Mouse (Mus musculus): ENCODE results near the gene Gm6164.
"Not testable (repeated sequence)": the region's sequence is repeated elsewhere in the genome, so short reads cannot be mapped to it uniquely, and the experiment has no call there.

Gene Gm6164

DNA sequence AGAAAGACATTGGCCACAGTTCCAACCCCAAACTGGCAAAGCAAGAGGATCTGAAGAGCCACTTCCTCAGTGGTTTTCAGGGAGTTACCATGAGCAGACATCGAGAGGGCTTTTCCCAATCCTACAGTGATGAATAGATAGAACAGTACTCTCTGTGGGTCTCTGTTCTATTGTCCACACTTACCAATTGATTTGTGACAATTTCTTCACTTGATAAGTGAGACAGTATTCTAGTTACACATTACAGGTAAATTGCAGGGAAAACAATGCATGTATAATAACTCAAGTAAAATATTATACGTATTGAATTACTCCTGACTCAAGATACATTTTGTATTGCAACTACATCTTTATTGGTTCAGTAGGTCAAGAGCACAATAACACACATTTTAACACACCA is at the start of gene Gm6164:
Gene Gm6164, minus strand, starts transcription at position 101 of the 400 bp plus-strand sequence.
- DNase-seq (ENCODE audit: low spot score in 2 of 2), result not testable (repeated sequence)

DNA sequence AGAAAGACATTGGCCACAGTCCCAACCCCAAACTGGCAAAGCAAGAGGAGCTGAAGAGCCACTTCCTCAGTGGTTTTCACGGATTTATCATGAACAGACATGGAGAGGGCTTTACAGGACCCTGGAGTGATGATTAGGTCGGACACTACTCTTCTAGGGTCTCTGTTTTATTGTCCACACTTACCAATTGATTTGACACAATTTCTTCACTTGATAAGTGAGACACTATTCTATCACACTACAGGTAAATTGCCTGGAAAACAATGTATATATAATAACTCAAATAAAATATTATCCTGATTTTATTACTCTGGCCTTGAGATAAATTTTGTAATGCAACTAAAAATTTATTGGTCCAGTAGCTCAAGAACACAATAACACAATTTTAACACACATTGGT is 28.3 kb upstream of the Gm6164 start, which contains the start of gene Gm4498:
Gene Gm4498, minus strand, starts transcription at position 101 of the 400 bp plus-strand sequence.
- DNase-seq (ENCODE audit: low spot score in 2 of 2), result not testable (repeated sequence)

DNA sequence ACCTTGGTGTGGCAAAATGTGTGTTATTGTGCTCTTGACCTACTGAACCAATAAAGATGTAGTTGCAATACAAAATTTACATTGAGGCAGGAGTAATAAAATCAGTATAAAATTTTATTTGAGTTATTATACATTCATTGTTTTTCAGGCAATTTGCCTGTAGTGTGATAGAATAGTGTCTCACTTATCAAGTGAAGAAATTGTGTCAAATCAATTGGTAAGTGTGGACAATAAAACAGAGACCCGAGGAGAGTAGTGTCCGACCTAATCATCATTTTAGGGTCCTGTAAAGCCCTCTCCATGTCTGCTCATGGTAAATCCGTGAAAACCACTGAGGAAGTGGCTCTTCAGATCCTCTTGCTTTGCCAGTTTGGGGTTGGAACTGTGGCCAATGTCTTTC is 12.0 kb downstream of the Gm6164 start, which contains the start of gene Vmn1r95:
Gene Vmn1r95, plus strand, starts transcription at position 301 of the 400 bp plus-strand sequence.
- DNase-seq (ENCODE audit: low spot score in 2 of 2), result not testable (repeated sequence)

DNA sequence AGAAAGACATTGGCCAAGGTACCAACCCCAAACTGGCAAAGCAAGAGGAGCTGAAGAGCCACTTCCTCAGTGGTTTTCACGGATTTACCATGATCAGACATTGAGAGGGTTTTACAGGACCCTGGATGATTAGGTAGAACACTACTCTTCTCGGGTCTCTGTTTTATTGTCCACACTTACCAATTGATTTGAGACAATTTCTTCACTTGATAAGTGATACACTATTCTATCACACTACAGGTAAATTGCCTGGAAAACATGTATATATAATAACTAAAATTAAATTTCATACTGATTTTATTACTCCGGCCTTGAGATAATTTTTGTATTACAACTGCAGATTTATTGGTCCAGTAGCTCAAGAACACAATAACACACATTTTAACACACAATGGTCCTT is 37.1 kb downstream of the Gm6164 start, which contains the start of gene Vmn1r94:
Gene Vmn1r94, minus strand, starts transcription at position 101 of the 400 bp plus-strand sequence.
- not testable (repeated sequence) for DNase-seq (ENCODE audit: low spot score in 2 of 2)

Measured in heart, adult 9 months (tissue).